Mouse (Mus musculus) embryonic stem cell, embryonic (primary cell): ENCODE data around the gene Slc35e3.
"Not testable (repeated sequence)": the region's sequence is repeated elsewhere in the genome, so short reads cannot be mapped to it uniquely, and the experiment has no call there.

ENCODE experiments used
- CTCF ChIA-PET, 4 experiments: fragments of 300-600 bp in 2 of 4; fragments of 350-600 bp in 2 of 4; sonication (Branson Sonifier 250); formaldehyde crosslinking; loops; one replicate each; lab custom pipeline; 2022; ENCODE audit warnings: inconsistent platforms in 2 of 4; lab: Charles Lee
- POLR2A ChIA-PET, 4 experiments: fragments of 300-600 bp in 2 of 4; fragments of 350-600 bp in 2 of 4; sonication (Branson Sonifier 250); formaldehyde crosslinking; loops; one replicate each; lab custom pipeline; 2022; ENCODE audit warnings: antibody characterized with exemption in 4 of 4, inconsistent platforms in 1 of 4; lab: Charles Lee

Slc35e3 gene

GRCm38 (mm10) chr10:117749787-117750343 lies 3.7 kb upstream of the Slc35e3 start:
- CTCF ChIA-PET: interaction anchor here in 1 of 4 experiments (0.5 kb wide), 1 partner anchor 22 kb away, joined by 7 read pairs; no protein-coding TSS in a partner anchor
- POLR2A ChIA-PET: interaction anchor here in 1 of 4 experiments (0.5 to 2.1 kb wide), 3 partner anchors 10 to 205 kb away, joined by 3 to 8 read pairs (median 3); no protein-coding TSS in a partner anchor

- CTCF ChIA-PET: interaction anchor here in 1 of 4 experiments (0.5 kb wide), 1 partner anchor 23 kb away, joined by 7 read pairs; no protein-coding TSS in a partner anchor
- POLR2A ChIA-PET: interaction anchor here in 2 of 4 experiments (0.5 to 2.3 kb wide), 5 partner anchors 9 to 206 kb away, joined by 3 to 11 read pairs (median 7); partner anchors contain the start of gene Nup107 (in 1 of the 2)
Observed at GRCm38 (mm10) chr10:117749050-117749686, 3.0 kb upstream of the Slc35e3 start.

- CTCF ChIA-PET: no interaction called here
Observed at GRCm38 (mm10) chr10:117748276-117749049, 2.3 kb upstream of the Slc35e3 start.

GRCm38 (mm10) chr10:117747711-117748110 lies 1.5 kb upstream of the Slc35e3 start:
- POLR2A ChIA-PET: interaction anchor here (0.6 to 3.4 kb wide), 12 partner anchors 9 to 255 kb away, joined by 3 to 11 read pairs (median 4); partner anchors contain the start of genes Nup107 (in 2 of the 4) and Mdm2 (in 1 of the 4)
- CTCF ChIA-PET: no interaction called here

More at GRCm38 (mm10) chr10:117748276-117749049, 2.3 kb upstream of the Slc35e3 start:
- POLR2A ChIA-PET: interaction anchor here in 3 of 4 experiments (0.8 to 2.3 kb wide), 7 partner anchors 9 to 57 kb away, joined by 3 to 11 read pairs (median 6); partner anchors contain the start of gene Nup107 (in 1 of the 3)

DNA sequence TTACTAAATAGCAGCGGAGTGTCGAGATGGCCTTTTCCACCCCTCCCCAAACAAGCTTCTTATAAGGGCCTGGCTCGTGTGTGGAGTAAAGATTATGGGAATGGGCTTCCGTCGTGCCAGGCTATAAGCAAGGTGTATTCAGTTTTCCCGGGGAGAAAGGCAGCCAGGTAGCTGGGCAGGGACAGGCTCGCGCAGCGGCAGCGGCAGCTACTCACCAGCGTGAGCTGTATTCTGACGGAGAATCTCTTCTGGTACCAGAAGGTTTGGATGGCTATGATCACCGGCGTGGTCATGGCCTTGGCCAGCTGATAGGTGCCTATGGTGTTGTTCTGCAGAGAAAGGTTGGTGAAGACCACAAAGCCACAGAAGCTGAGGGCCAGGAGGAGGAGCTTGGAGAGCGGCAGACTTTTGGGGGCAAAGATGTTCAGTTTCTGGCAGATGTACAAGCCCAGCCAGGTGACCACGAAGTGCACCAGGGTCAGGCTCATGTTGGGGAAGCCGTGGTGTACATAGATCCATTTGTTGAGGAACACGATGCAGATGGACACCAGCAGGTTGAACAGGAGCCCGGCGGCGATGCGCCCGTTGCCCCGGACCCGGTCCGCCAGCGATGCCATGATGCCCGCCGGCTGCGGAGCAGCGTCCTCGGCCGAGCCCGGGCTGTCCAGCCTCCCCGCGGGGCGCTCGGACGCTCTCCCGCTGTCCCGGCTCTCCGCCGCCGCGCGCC lies 432 bp downstream of the Slc35e3 start:
- POLR2A ChIA-PET: interaction anchor here in 3 of 4 experiments (0.7 to 3.4 kb wide), 6 partner anchors 9 to 47 kb away, joined by 3 to 11 read pairs (median 4); partner anchors contain the start of genes Nup107 (in 3 of the 3) and Mdm2 (in 1 of the 3)
- CTCF ChIA-PET: not testable (repeated sequence)

DNA sequence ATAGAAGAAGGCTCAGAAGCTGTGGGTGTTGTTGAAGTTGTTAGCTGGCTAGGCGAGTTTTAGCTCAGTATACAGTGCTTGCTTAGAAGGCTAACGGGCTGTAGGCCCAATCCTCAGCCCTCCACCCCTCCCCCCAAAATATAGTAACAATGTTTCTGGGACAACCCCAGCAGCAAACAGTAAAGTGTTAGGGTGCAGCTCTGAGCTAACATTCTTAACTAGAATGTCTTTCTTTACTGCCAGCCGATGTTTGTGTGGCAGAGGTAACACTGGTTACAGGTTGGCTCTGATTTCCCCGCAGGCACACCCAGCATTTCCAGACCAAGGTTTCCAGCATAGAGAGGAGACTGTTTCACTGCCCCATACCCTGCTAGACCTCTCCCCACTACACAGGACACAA lies 2.2 kb downstream of the Slc35e3 start:
- POLR2A ChIA-PET: interaction anchor here in 2 of 4 experiments (0.6 to 3.1 kb wide), 7 partner anchors 9 to 62 kb away, joined by 3 to 11 read pairs (median 3); partner anchors contain the start of gene Nup107 (in 2 of the 2)
- CTCF ChIA-PET: no interaction called here

DNA sequence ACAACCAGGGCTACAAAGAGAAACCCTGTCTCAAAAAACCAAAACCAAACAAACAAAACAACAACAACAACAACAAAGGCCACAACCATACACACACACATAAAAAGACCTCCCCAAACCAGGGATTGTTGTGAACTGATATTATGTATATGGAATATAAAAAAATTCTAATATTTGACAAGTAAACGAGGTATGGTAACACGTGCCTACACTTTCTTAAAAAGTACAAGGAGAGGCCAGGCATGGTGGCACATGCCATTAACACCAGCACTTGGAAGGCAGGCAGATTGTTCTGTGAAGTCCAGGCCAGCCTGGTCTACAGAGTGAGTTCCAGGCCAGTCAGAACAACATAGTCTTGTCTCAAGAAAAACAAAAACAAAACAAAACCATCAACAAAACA lies 3.0 kb downstream of the Slc35e3 start:
- ChIA-PET POLR2A (interaction anchor here in 1 of 4 experiments (0.6 to 2.2 kb wide), 5 partner anchors 9 to 50 kb away, joined by 3 to 6 read pairs (median 4); partner anchors contain the start of gene Nup107), CTCF (no interaction called here)

- CTCF ChIA-PET: no interaction called here
- POLR2A ChIA-PET: interaction anchor here in 2 of 4 experiments (0.6 to 2.2 kb wide), 6 partner anchors 10 to 100 kb away, joined by 3 to 6 read pairs (median 4); partner anchors contain the start of gene Nup107 (in 1 of the 2)
Observed at GRCm38 (mm10) chr10:117742618-117743017, 3.5 kb downstream of the Slc35e3 start.

DNA sequence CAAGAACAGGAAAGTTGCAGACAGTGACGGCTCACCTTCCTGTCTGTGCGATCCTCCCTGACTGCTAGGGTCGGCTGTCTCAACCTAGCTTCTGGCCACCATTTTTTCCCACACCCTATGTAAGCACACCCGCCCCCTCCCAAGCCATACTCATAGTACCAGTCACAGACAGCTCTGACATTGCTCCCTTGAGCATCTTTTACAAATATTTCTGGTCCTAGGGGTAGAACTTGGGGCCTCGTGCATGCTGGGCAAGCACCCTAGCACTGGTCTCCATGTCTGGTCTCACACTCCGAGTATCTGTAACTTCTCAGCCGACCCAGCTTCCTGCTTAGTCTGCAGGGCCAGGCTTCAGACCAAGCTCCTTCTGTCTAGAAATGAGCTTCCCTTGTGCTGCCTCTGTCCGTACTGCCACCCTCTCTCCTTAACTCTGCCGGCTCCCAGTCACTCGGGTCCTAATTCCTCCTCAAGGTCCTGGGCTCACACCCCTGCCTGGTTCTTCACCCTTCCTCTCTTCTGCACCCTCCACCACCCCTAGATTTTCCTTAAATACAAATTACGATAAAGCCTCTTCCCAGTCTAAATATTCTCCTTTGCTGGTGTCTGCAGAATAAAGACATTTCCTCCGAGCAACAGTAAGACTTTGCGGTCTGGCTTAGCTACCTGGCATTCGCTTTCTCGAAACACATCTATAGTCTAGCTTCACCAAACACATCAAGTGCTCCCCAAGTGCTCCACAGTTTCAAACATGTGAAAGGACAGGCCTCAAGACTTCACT lies 4.3 kb downstream of the Slc35e3 start:
- CTCF ChIA-PET: interaction anchor here in 2 of 4 experiments (0.6 to 1.2 kb wide), 2 partner anchors 41 to 110 kb away, joined by 3 read pairs; no protein-coding TSS in a partner anchor
- POLR2A ChIA-PET: interaction anchor here in 2 of 4 experiments (0.6 to 2.2 kb wide), 10 partner anchors 10 to 120 kb away, joined by 3 to 6 read pairs (median 4); partner anchors contain the start of gene Nup107 (in 1 of the 2)

DNA sequence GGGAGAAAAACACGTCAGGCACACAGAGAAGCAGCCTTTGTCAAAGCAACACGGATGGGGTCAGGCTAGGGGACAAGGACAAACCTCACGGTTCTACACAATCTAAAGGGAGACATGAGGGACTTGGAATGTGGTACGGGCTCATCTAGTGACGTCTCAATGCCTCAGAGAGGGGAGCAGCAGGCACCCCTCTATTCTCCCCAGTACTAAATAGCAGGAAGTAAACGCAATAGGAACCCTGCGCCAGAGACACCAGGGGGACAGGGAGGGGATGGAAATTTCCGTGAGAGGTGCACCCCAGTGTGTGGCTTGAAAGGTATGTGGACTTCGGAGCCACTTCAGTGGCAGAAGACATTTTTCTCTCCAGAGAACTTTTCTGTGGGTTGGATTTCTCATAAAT lies 5.2 kb downstream of the Slc35e3 start:
- ChIA-PET CTCF (no interaction called here), POLR2A (interaction anchor here in 1 of 4 experiments (0.6 to 0.9 kb wide), 2 partner anchors 17 to 294 kb away, joined by 3 to 4 read pairs; no protein-coding TSS in a partner anchor)

DNA sequence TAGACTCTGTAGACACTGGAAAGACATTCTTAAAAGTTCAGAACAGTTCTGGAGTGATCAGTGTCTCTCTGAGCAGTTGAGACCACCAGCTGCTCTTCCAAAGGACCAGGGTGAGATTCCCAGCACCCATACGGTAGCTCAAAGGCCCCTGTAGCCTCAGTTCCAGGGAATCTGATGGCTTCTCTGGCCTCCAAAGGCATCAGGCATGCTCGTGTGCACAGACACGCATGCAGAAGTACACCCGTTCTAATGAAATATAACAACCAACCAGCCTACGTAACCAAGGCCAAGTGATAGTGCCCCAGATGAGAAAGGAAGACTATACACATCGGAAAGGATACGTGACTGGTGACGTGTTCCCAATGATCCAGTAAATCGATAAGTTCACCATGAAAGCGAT lies 6.0 kb downstream of the Slc35e3 start:
- POLR2A ChIA-PET: interaction anchor here in 2 of 4 experiments (0.6 to 1.3 kb wide), 5 partner anchors 9 to 294 kb away, joined by 3 to 4 read pairs (median 3); no protein-coding TSS in a partner anchor
- CTCF ChIA-PET: no interaction called here

GRCm38 (mm10) chr10:117739648-117739948 lies 6.6 kb downstream of the Slc35e3 start:
- POLR2A ChIA-PET: interaction anchor here in 3 of 4 experiments (0.7 to 2.1 kb wide), 13 partner anchors 8 to 328 kb away, joined by 3 to 13 read pairs (median 4); partner anchors contain the start of genes Mdm2 (in 1 of the 3) and Nup107 (in 1 of the 3)
- CTCF ChIA-PET: interaction anchor here in 1 of 4 experiments (0.7 kb wide), 1 partner anchor 416 kb away, joined by 9 read pairs; no protein-coding TSS in a partner anchor

DNA sequence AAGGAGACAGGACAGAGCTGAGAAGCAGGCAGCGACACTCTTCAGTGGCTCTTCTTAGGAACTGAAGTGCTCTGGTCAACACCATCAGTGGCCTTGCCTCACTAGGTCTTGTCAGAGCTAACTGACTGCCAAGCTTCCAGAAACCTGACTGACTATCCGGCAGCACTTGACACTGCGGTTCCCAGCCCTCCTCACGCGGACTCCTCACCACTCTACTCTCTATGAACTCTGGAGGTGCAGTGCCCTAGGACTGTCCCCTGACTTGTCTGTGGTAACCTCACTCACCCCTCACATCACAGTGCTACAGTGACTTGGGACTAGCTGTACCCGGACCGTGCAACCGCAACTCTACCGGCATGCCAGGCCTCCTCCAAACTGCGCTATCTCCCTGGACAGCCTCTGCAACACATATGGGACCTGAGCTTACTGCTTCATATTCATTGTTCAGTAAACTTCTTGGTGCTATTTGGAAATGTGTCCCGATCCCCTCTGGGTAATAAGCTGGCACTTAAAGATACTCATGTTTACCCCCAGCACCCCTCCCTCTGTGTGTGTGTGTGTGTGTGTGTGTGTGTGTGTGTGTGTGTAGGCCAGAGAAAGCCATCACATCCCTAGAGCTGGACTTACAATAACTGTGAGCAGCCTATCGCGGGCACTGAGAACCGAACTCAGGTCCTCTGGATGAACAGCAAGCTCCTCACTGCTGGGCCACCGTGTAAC lies 7.1 kb downstream of the Slc35e3 start:
- ChIA-PET CTCF (interaction anchor here in 3 of 4 experiments (0.5 to 0.9 kb wide), 6 partner anchors 20 to 416 kb away, joined by 3 to 9 read pairs (median 6); no protein-coding TSS in a partner anchor), POLR2A (interaction anchor here in 3 of 4 experiments (0.7 to 2.1 kb wide), 26 partner anchors 8 to 403 kb away, joined by 3 to 13 read pairs (median 3); partner anchors contain the start of genes Mdm2 (in 2 of the 3), Mdm1 (in 1 of the 3) and Nup107 (in 1 of the 3))

DNA sequence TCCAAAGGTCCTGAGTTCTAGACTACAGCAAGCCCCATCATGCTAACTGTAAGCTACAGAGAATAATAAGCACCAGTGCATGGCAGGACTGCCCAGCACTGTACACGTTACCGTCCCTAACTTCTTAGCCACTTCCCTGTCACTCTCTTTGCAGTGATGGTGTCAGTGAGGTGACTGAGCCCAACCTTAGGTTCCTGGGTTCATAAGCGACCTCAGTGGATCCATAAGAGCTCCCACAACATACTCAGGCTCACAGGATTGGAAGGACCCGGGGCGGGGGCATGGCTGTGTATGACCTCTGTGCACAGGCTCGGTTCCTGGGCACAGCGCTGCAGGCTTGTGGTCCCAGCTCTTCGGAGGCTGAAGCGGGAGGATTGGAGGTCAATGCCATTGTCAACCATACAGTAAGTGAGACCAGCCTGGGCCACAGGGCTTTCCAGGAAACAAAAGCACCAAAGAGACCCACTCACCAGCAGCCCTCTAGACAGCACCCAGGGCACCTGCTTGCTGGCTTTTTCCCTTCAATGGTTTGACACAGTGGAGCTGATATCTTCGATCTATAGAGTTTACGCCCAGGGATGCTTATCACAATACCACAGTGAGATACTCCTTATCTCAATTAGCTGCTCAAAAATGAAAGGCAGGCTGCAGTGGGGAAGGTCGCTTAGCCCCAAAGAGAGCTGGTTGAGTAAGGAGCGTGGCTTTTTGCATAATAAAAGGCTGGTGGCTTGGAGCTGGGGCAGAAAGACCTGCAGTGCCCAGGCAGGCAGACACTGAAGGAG lies 7.8 kb downstream of the Slc35e3 start:
- CTCF ChIA-PET: interaction anchor here in 3 of 4 experiments (0.5 to 0.9 kb wide), 7 partner anchors 19 to 417 kb away, joined by 3 to 8 read pairs (median 3); no protein-coding TSS in a partner anchor

DNA sequence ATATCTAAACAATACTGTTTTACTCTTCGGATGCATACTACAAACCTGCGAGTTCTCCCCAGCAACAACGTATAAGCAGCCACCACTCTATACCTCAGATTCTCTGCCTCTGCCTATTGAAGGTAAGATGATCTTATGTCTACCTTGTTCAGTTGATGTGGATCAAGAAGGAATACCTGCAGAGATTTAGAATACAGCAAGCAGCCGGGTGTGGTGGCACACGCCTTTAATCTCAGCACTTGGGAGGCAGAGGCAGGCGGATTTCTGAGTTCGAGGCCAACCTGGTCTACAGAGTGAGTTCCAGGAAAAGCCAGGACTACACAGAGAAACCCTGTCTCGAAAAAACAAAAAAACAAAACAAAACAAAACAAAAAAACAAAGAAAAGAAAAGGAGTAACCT lies 8.7 kb downstream of the Slc35e3 start:
- ChIA-PET CTCF (interaction anchor here in 2 of 4 experiments (0.6 to 0.7 kb wide), 2 partner anchors 57 to 72 kb away, joined by 3 to 8 read pairs; no protein-coding TSS in a partner anchor), POLR2A (interaction anchor here in 3 of 4 experiments (0.6 to 2.0 kb wide), 6 partner anchors 13 to 326 kb away, joined by 3 to 11 read pairs (median 4); partner anchors contain the start of gene Nup107 (in 1 of the 3))

More for the DNA sequence above, 7.8 kb downstream of the Slc35e3 start:
- POLR2A ChIA-PET: interaction anchor here (0.6 to 2.1 kb wide), 25 partner anchors 9 to 403 kb away, joined by 3 to 13 read pairs (median 3); partner anchors contain the start of genes Mdm2 (in 2 of the 4), Mdm1 (in 1 of the 4) and Nup107 (in 1 of the 4)
